Mouse (Mus musculus): Measurements from ENCODE around the gene Fam216a.

The Fam216a gene

GRCm38 (mm10) chr5:122372192-122372769 lies at the start of gene Fam216a:
Gene Fam216a, minus strand, starts transcription at chr5:122372364.
- peak; percentile 100 for DNase-seq (ENCODE audit: low read depth, low spot score)

GRCm38 (mm10) chr5:122421271-122422068 lies 49.3 kb upstream of the Fam216a start, which contains the start of gene Anapc7:
Gene Anapc7, plus strand, starts transcription at chr5:122421693.
- DNase-seq (ENCODE audit: low read depth, low spot score) = no peak

- DNase-seq (ENCODE audit: low read depth, low spot score) = peak; percentile 74
Observed at GRCm38 (mm10) chr5:122420676-122421075, 48.5 kb upstream of the Fam216a start.

GRCm38 (mm10) chr5:122415465-122415864 lies 43.3 kb upstream of the Fam216a start:
- no peak for DNase-seq (ENCODE audit: low read depth, low spot score)

GRCm38 (mm10) chr5:122414351-122414750 lies 42.2 kb upstream of the Fam216a start:
- DNase-seq (ENCODE audit: low read depth, low spot score) = no peak

- DNase-seq (ENCODE audit: low read depth, low spot score) = no peak
Observed at GRCm38 (mm10) chr5:122412826-122413225, 40.7 kb upstream of the Fam216a start.

GRCm38 (mm10) chr5:122411892-122412291 lies 39.7 kb upstream of the Fam216a start:
- no peak for DNase-seq (ENCODE audit: low read depth, low spot score)

GRCm38 (mm10) chr5:122409692-122410645 lies 37.8 kb upstream of the Fam216a start:
- peak; percentile 74 for DNase-seq (ENCODE audit: low read depth, low spot score)

GRCm38 (mm10) chr5:122405537-122405936 lies 33.4 kb upstream of the Fam216a start:
- no peak for DNase-seq (ENCODE audit: low read depth, low spot score)

- DNase-seq (ENCODE audit: low read depth, low spot score) = no peak
Observed at GRCm38 (mm10) chr5:122403362-122403761, 31.2 kb upstream of the Fam216a start.

- no peak for DNase-seq (ENCODE audit: low read depth, low spot score)
Observed at GRCm38 (mm10) chr5:122402772-122403171, 30.6 kb upstream of the Fam216a start.

GRCm38 (mm10) chr5:122402160-122402559 lies 30.0 kb upstream of the Fam216a start:
- no peak for DNase-seq (ENCODE audit: low read depth, low spot score)

- DNase-seq (ENCODE audit: low read depth, low spot score) = peak; percentile 82
Observed at GRCm38 (mm10) chr5:122401303-122401640, 29.1 kb upstream of the Fam216a start.

GRCm38 (mm10) chr5:122400628-122401302 lies 28.6 kb upstream of the Fam216a start:
- no peak for DNase-seq (ENCODE audit: low read depth, low spot score)

GRCm38 (mm10) chr5:122399871-122400270 lies 27.7 kb upstream of the Fam216a start:
- no peak for DNase-seq (ENCODE audit: low read depth, low spot score)

GRCm38 (mm10) chr5:122397495-122397894 lies 25.3 kb upstream of the Fam216a start:
- no peak for DNase-seq (ENCODE audit: low read depth, low spot score)

- DNase-seq (ENCODE audit: low read depth, low spot score) = peak; percentile 75
Observed at GRCm38 (mm10) chr5:122396791-122397190, 24.6 kb upstream of the Fam216a start.

GRCm38 (mm10) chr5:122393887-122394286 lies 21.7 kb upstream of the Fam216a start:
- peak; percentile 83 for DNase-seq (ENCODE audit: low read depth, low spot score)

GRCm38 (mm10) chr5:122392227-122393004 lies 20.3 kb upstream of the Fam216a start:
- DNase-seq (ENCODE audit: low read depth, low spot score) = peak; percentile 11

- DNase-seq (ENCODE audit: low read depth, low spot score) = peak; percentile 95
Observed at GRCm38 (mm10) chr5:122391786-122392180, 19.6 kb upstream of the Fam216a start, which contains the start of gene Arpc3. Gene Arpc3, plus strand, starts transcription at chr5:122391878.

All from ZHBTc4 (cell line).